Mouse (Mus musculus) lung, embryonic 14.5 days (tissue): Measurements from ENCODE around the gene Eci1. TPM values are rescaled to one million over a fixed set of nuclear protein-coding genes. Genes with fewer than 3 reads are reported as not detected.
A peak's percentile ranks its signal among the peaks of the same experiment; 100 is the strongest.

Source experiments
- ATAC-seq: fragments of 200-750 bp; cut with Nextera tagmentation; 2 replicates; pipeline ENCODE4 v1.8.0; 2017; ENCODE audit warnings: mild to moderate bottlenecking, moderate TSS enrichment, moderate library complexity; ENCODE audit not compliant: insufficient read depth
- DNase-seq: peaks from one replicate; pipeline ENCODE4 v3.0.0-alpha.2; 2015
- H3K27ac ChIP-seq: fragments of 300-500 bp; sonication (generic); 2 replicates; pipeline ENCODE4 v1.5.1; 2014; ENCODE audit warnings: low read depth, mild to moderate bottlenecking, moderate library complexity
- H3K27me3 ChIP-seq: fragments of 300-500 bp; sonication (generic); 2 replicates; pipeline ENCODE4 v1.6.1; 2014; ENCODE audit warnings: low read length, control low read depth; ENCODE audit not compliant: insufficient read depth
- H3K36me3 ChIP-seq: fragments of 300-500 bp; sonication (generic); 2 replicates; pipeline ENCODE4 v1.6.1; 2014; ENCODE audit warnings: control low read depth; ENCODE audit not compliant: insufficient read depth
- H3K4me1 ChIP-seq: fragments of 300-500 bp; sonication (generic); 2 replicates; pipeline ENCODE4 v1.6.1; 2014; ENCODE audit warnings: antibody characterized with exemption, control low read depth; ENCODE audit not compliant: insufficient read depth
- H3K4me2 ChIP-seq: fragments of 300-500 bp; sonication (generic); 2 replicates; pipeline ENCODE4 v1.6.1; 2014; ENCODE audit warnings: mild to moderate bottlenecking
- H3K4me3 ChIP-seq: fragments of 300-500 bp; sonication (generic); 2 replicates; pipeline ENCODE4 v1.5.1; 2014; ENCODE audit warnings: low read depth, low read length
- H3K9ac ChIP-seq: fragments of 300-500 bp; sonication (generic); 2 replicates; pipeline ENCODE4 v1.6.1; 2014
- H3K9me3 ChIP-seq: fragments of 300-500 bp; sonication (generic); 2 replicates; pipeline ENCODE4 v1.6.1; 2016; ENCODE audit warnings: low read depth, low read length, control low read depth
- CTCF ChIP-seq: IDR thresholded peaks from 2 replicates; pipeline ENCODE4 v1.5.1; 2016; ENCODE audit warnings: antibody characterized with exemption, low read depth
- WGBS: fragments of 180-500 bp; shearing (Covaris S2); extraction: QIAGEN DNeasy Blood & Tissue Kit; methylation state at CpG from one replicate; pipeline ENCODE4 v1.1.7; 2014; 5-methylcytosine and 5-hydroxymethylcytosine counted together
- polyA plus RNA-seq: library from polyadenylated mRNA; unstranded; fragments of >200 nt; fragmentation: Nextera tagmentation; extraction: Ambion mirVana; gene quantifications from 2 replicates; pipeline ENCODE4 v1.2.1, GENCODE M21; 2014

The Eci1 gene
- polyA plus RNA-seq, 1 experiment from 2014 or later: 80.8 TPM

- no peak overlapping the region for H3K9ac ChIP-seq
- DNase-seq: peak; percentile 79
- no peak overlapping the region for H3K4me3 ChIP-seq
- H3K9me3 ChIP-seq: no peaks in the 10 kb centered on the region
- H3K4me2 ChIP-seq: no peak overlapping the region
- H3K27me3 ChIP-seq: no peaks in the 10 kb centered on the region
- no peaks in the 10 kb centered on the region for H3K4me1 ChIP-seq
- peak; percentile 70; the same call in 1 of the 2 replicates for ATAC-seq
- H3K36me3 ChIP-seq: peaks cover 79% of the 10 kb centered on the region
- 68% methylated on average over 5 of the region's 5 CpGs for WGBS
- no peak overlapping the region for H3K27ac ChIP-seq
- peak; percentile 82 for TF ChIP-seq CTCF
Observed at GRCm38 (mm10) chr17:24437016-24437415, 10.6 kb downstream of the Eci1 start.

- TF ChIP-seq CTCF: no peak
- Histone ChIP-seq H3K4me3 (no peak overlapping the region), H3K27me3 (no peaks in the 10 kb centered on the region), H3K36me3 (peaks cover 87% of the 10 kb centered on the region), H3K4me1 (no peaks in the 10 kb centered on the region), H3K9me3 (no peaks in the 10 kb centered on the region), H3K27ac (no peak overlapping the region), H3K9ac (no peak overlapping the region), H3K4me2 (no peak overlapping the region)
- ATAC-seq (no peak), DNase-seq (no peak)
- 88% methylated on average over 8 of the region's 8 CpGs for WGBS
Observed at GRCm38 (mm10) chr17:24440377-24440776, 13.9 kb downstream of the Eci1 start.

- peak; percentile 46 for TF ChIP-seq CTCF
- 29% methylated on average over 2 of the region's 2 CpGs for WGBS
- Histone ChIP-seq H3K9ac (no peak overlapping the region), H3K9me3 (no peaks in the 10 kb centered on the region), H3K27me3 (no peaks in the 10 kb centered on the region), H3K4me2 (no peak overlapping the region), H3K4me3 (no peak overlapping the region), H3K4me1 (no peaks in the 10 kb centered on the region), H3K27ac (no peak overlapping the region), H3K36me3 (peaks cover 87% of the 10 kb centered on the region)
- ATAC-seq (no peak), DNase-seq (no peak)
Observed at GRCm38 (mm10) chr17:24441148-24441547, 14.7 kb downstream of the Eci1 start.

- Histone ChIP-seq H3K27ac (no peak overlapping the region), H3K9ac (no peak overlapping the region), H3K36me3 (peaks cover 88% of the 10 kb centered on the region), H3K27me3 (no peaks in the 10 kb centered on the region), H3K4me1 (no peaks in the 10 kb centered on the region), H3K9me3 (no peaks in the 10 kb centered on the region), H3K4me3 (no peak overlapping the region), H3K4me2 (no peak overlapping the region)
- DNase-seq (no peak), ATAC-seq (no peak)
- no peak for TF ChIP-seq CTCF
- 84% methylated on average over 14 of the region's 14 CpGs for WGBS
Observed at GRCm38 (mm10) chr17:24442107-24442506, 15.7 kb downstream of the Eci1 start.

- Histone ChIP-seq H3K36me3 (peaks cover 89% of the 10 kb centered on the region), H3K27me3 (no peaks in the 10 kb centered on the region), H3K9me3 (no peaks in the 10 kb centered on the region), H3K4me3 (no peak within 1 kb of the TSS), H3K4me2 (no peak within 1 kb of the TSS), H3K4me1 (no peaks in the 10 kb centered on the region), H3K9ac (no peak within 1 kb of the TSS), H3K27ac (no peak within 1 kb of the TSS)
- 79% methylated on average over 7 of the region's 7 CpGs for WGBS
- no peak for DNase-seq
- no peak for TF ChIP-seq CTCF
- no peak for ATAC-seq
Observed at GRCm38 (mm10) chr17:24442632-24443155, 16.3 kb downstream of the Eci1 start, which contains the start of gene Dnase1l2. Gene Dnase1l2, minus strand, starts transcription at chr17:24443105.

- no peak for DNase-seq
- Histone ChIP-seq H3K9me3 (no peaks in the 10 kb centered on the region), H3K36me3 (peaks cover 89% of the 10 kb centered on the region), H3K4me3 (no peak overlapping the region), H3K27ac (no peak overlapping the region), H3K27me3 (no peaks in the 10 kb centered on the region), H3K9ac (no peak overlapping the region), H3K4me1 (no peaks in the 10 kb centered on the region), H3K4me2 (no peak overlapping the region)
- 85% methylated on average over 4 of the region's 4 CpGs for WGBS
- no peak for TF ChIP-seq CTCF
- ATAC-seq: no peak
Observed at GRCm38 (mm10) chr17:24443409-24443808, 17.0 kb downstream of the Eci1 start.

- Histone ChIP-seq H3K4me2 (no peak overlapping the region), H3K9me3 (no peaks in the 10 kb centered on the region), H3K27me3 (no peaks in the 10 kb centered on the region), H3K9ac (no peak overlapping the region), H3K27ac (no peak overlapping the region), H3K4me1 (no peaks in the 10 kb centered on the region), H3K36me3 (peaks cover 86% of the 10 kb centered on the region), H3K4me3 (no peak overlapping the region)
- no peak for TF ChIP-seq CTCF
- WGBS: 93% methylated on average over 8 of the region's 8 CpGs
- ATAC-seq (no peak), DNase-seq (no peak)
Observed at GRCm38 (mm10) chr17:24446590-24446989, 20.1 kb downstream of the Eci1 start.

- no peak for TF ChIP-seq CTCF
- Histone ChIP-seq H3K4me1 (0 out of 2 replicates have a peak, but pooled peaks cover 5% of the 10 kb centered on the region), H3K36me3 (peaks cover 65% of the 10 kb centered on the region), H3K27ac (no peak overlapping the region), H3K9ac (no peak overlapping the region), H3K9me3 (no peaks in the 10 kb centered on the region), H3K27me3 (no peaks in the 10 kb centered on the region), H3K4me2 (no peak overlapping the region), H3K4me3 (no peak overlapping the region)
- no peak for ATAC-seq
- no peak for DNase-seq
- WGBS: 87% methylated on average over 6 of the region's 6 CpGs
Observed at GRCm38 (mm10) chr17:24449507-24449906, 23.1 kb downstream of the Eci1 start.
